15 mouse cellular contexts compared by ENCODE assay signal in genomic region chr9:72701441-72701840, GRCm38 (mm10).
"Had no signal": no experiment of that assay in that cellular context is flagged by ENCODE, and none has a peak within 500 bp of the region (broad histone marks: within the 10 kb centered on the region; RNA-seq: fewer than 3 reads in every experiment).

No protein-coding gene starts in this region.

- H3K27me3 ChIP-seq: limb, embryonic 15.5 days; liver, embryonic 13.5 days; lung, embryonic 15.5 days; megakaryocyte, embryonic 14.5 days; midbrain, embryonic 15.5 days; neural tube, embryonic 13.5 days had no signal

- H3K4me3 ChIP-seq: limb, embryonic 15.5 days; liver, embryonic 13.5 days; lung, embryonic 15.5 days; megakaryocyte, embryonic 14.5 days; midbrain, embryonic 15.5 days; neural tube, embryonic 13.5 days had no signal

- DNase-seq: layer of hippocampus, adult 9-11 months; layer of hippocampus, postnatal 36 days; liver, embryonic 13.5 days; liver, postnatal 0 days; retina, postnatal 1 day; right cerebral cortex, postnatal 4 days; spleen, adult 18-20 months; thymus, postnatal 36 days had no signal

- H3K9me3 ChIP-seq: limb, embryonic 15.5 days; liver, embryonic 13.5 days; lung, embryonic 15.5 days; megakaryocyte, embryonic 14.5 days; midbrain, embryonic 15.5 days; neural tube, embryonic 13.5 days had no signal

- ATAC-seq: liver, postnatal 0 days; midbrain, embryonic 15.5 days had no signal

- H3K9ac ChIP-seq: limb, embryonic 15.5 days; liver, embryonic 13.5 days; liver, postnatal 0 days; lung, embryonic 15.5 days; midbrain, embryonic 15.5 days; neural tube, embryonic 13.5 days had no signal

- H3K4me2 ChIP-seq: limb, embryonic 15.5 days; liver, embryonic 13.5 days; lung, embryonic 15.5 days; midbrain, embryonic 11.5 days; midbrain, embryonic 15.5 days; neural tube, embryonic 13.5 days had no signal

- H3K27ac ChIP-seq: limb, embryonic 15.5 days; liver, embryonic 13.5 days; lung, embryonic 15.5 days; macrophage; midbrain, embryonic 15.5 days; neural tube, embryonic 13.5 days had no signal
